Mouse (Mus musculus): Measurements from ENCODE around the gene Ncoa7. TPM values are rescaled to one million over a fixed set of nuclear protein-coding genes. Genes with fewer than 3 reads are reported as not detected.
"Not testable (repeated sequence)": the region's sequence is repeated elsewhere in the genome, so short reads cannot be mapped to it uniquely, and the experiment has no call there.

Gene Ncoa7
- polyA plus RNA-seq, 1 experiment from 2014 or later = 11.2 TPM

DNA sequence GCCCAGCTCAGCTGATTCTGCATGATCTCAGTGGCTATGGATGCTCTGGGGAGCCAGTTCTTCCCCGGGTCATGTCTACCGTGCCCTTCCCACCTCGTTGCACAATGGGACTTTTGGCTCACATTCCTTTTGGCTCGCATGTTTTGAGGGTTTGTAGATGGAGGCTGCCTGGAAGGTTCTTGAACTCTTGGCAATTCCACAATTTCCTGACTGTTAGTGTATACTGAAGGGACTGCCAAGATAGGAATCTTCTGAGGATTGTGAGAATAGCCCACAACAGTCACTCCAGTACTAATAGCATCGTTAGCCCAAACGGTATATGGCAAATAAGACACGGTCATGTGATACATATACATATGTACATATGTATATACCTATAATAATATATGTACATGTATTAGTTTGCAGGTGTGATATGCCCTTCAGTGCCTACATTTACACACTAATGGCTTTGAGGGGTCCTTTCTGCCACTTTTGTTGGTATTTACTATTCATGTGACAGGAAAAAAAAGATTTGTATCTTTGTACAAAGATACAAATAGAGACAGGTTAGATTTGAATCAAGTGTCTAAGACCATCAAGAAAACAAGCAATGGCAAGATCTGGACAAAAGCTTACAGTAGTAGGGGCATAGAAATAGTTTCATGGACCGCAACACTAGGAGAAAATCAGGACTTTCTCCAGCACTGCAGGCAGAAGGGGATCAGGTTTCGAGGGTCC lies 7.3 kb upstream of the Ncoa7 start:
- no peaks in the 10 kb centered on the region for H3K9me3 ChIP-seq
- no peaks in the 10 kb centered on the region for H3K36me3 ChIP-seq
- peak overlapping the region; percentile 22; the same call in 1 of the 2 replicates for H3K4me3 ChIP-seq
- H3K9ac ChIP-seq = no peak overlapping the region
- peak; percentile 65 for ATAC-seq (ENCODE audit: low FRiP score, low read depth)
- 43% methylated on average over 9 of the region's 9 CpGs for WGBS
- no peaks in the 10 kb centered on the region for H3K4me1 ChIP-seq
- H3K27ac ChIP-seq = no peak overlapping the region
- H3K27me3 ChIP-seq (replicated peaks) = no peaks in the 10 kb centered on the region
- peak overlapping the region; percentile 47 for H3K4me2 ChIP-seq (replicated peaks)

- Histone ChIP-seq H3K27me3 (replicated peaks) (no peaks in the 10 kb centered on the region), H3K9me3 (no peaks in the 10 kb centered on the region), H3K4me3 (peak overlapping the region; percentile 76), H3K36me3 (no peaks in the 10 kb centered on the region), H3K27ac (peak overlapping the region; percentile 81), H3K4me1 (no peaks in the 10 kb centered on the region), H3K4me2 (replicated peaks) (peak overlapping the region; percentile 62), H3K9ac (peak overlapping the region; percentile 88)
- peak; percentile 7; the same call in 1 of the 2 replicates for ATAC-seq (ENCODE audit: low FRiP score, low read depth)
- WGBS = 37% methylated on average over 7 of the region's 7 CpGs
Measured at GRCm38 (mm10) chr10:30803587-30804253, 594 bp upstream of the Ncoa7 start.

GRCm38 (mm10) chr10:30802033-30802432 lies 1.1 kb downstream of the Ncoa7 start:
- peak overlapping the region; percentile 88; the same call in 1 of the 2 replicates for H3K9ac ChIP-seq
- no peaks in the 10 kb centered on the region for H3K4me1 ChIP-seq
- ATAC-seq (ENCODE audit: low FRiP score, low read depth) = peak; percentile 26; the same call in 1 of the 2 replicates
- H3K4me2 ChIP-seq (replicated peaks) = peak overlapping the region; percentile 62
- peak overlapping the region; percentile 76 for H3K4me3 ChIP-seq
- H3K9me3 ChIP-seq = no peaks in the 10 kb centered on the region
- WGBS = 7% methylated on average over 8 of the region's 8 CpGs
- no peaks in the 10 kb centered on the region for H3K27me3 ChIP-seq (replicated peaks)
- no peaks in the 10 kb centered on the region for H3K36me3 ChIP-seq
- H3K27ac ChIP-seq = no peak overlapping the region; the same call in 1 of the 2 replicates

- Histone ChIP-seq H3K9ac (no peak overlapping the region), H3K27ac (no peak overlapping the region), H3K4me1 (no peaks in the 10 kb centered on the region), H3K36me3 (no peaks in the 10 kb centered on the region), H3K4me3 (no peak overlapping the region), H3K27me3 (replicated peaks) (no peaks in the 10 kb centered on the region), H3K4me2 (replicated peaks) (no peak overlapping the region), H3K9me3 (no peaks in the 10 kb centered on the region)
- WGBS = 93% methylated on average over 2 of the region's 2 CpGs
- no peak for ATAC-seq (ENCODE audit: low FRiP score, low read depth)
Measured at GRCm38 (mm10) chr10:30799713-30800450, 3.2 kb downstream of the Ncoa7 start.

GRCm38 (mm10) chr10:30796469-30797261 lies 6.5 kb downstream of the Ncoa7 start:
- H3K9ac ChIP-seq = no peak overlapping the region
- no peaks in the 10 kb centered on the region for H3K27me3 ChIP-seq (replicated peaks)
- ATAC-seq (ENCODE audit: low FRiP score, low read depth) = no peak
- H3K4me2 ChIP-seq (replicated peaks) = no peak overlapping the region
- H3K36me3 ChIP-seq = no peaks in the 10 kb centered on the region
- 88% methylated on average over 5 of the region's 5 CpGs for WGBS
- H3K27ac ChIP-seq = no peak overlapping the region
- no peak overlapping the region for H3K4me3 ChIP-seq
- H3K9me3 ChIP-seq = no peaks in the 10 kb centered on the region
- no peaks in the 10 kb centered on the region for H3K4me1 ChIP-seq

DNA sequence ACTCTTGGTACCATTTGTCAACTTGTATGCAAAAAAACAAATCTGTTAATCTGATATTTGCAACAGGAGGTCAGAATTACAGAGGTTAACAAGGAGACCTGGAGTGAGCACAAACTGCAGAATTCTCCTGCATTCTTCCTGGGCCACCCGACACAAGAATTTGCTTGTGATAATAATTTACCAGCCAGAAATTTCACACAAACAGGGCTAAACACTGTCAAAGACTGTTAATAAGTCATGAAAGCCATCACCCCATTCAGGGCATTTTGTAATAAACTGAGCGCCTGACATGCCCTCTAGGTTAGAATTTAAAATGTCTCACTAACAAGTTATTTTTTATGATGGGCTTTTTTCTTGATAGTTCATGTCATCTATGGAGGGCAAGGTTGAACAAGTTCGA lies 12.1 kb downstream of the Ncoa7 start:
- no peaks in the 10 kb centered on the region for H3K27me3 ChIP-seq (replicated peaks)

DNA sequence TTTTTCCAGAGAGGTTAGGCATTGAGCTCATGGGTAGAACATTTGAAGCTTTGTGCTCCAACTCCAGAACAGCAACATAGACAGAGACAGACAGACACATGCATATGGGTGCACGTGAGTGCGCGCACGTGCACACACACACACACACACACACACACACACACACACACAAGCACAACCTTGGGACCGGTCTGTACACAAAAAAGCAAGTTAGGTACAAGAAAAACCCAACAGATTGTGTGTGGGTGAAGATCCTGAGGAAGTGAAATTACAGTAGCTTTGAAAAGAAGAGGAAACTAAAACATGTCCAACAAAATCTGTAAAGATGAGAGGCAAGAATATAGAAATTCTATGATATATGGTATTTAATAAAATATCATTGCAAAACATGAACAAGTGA lies 13.6 kb downstream of the Ncoa7 start:
- H3K27me3 ChIP-seq (replicated peaks) = no peaks in the 10 kb centered on the region
- no peak for ATAC-seq (ENCODE audit: low FRiP score, low read depth)
- 92% methylated on average over 5 of the region's 5 CpGs for WGBS

More for the DNA sequence above, 12.1 kb downstream of the Ncoa7 start:
- ATAC-seq (ENCODE audit: low FRiP score, low read depth) = no peak
- Histone ChIP-seq H3K4me3 (no peak overlapping the region), H3K4me2 (replicated peaks) (no peak overlapping the region), H3K36me3 (no peaks in the 10 kb centered on the region), H3K9me3 (no peaks in the 10 kb centered on the region), H3K9ac (no peak overlapping the region), H3K4me1 (no peaks in the 10 kb centered on the region), H3K27ac (no peak overlapping the region)
- WGBS = 93% methylated on average over 3 of the region's 3 CpGs

DNA sequence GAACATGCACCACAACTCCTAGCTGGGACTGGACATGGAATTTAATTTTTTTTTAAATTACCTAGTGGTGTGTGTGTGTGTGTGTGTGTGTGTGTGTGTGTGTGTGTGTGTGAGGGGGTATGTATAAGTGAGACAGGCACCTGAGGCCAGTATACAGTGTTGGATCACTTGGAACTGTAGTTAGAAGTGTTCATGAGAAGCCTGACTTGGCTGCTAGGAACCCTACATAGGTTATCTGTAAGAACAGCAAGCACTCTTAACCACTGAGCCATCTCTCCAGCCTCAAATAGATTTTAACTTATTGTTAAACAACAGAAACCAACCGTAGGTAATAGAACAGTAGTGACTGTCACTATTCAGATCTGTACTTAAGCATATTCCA lies 14.8 kb downstream of the Ncoa7 start:
- 93% methylated on average over 1 of the region's 1 CpGs for whole genome bisulfite sequencing
- ATAC-seq (ENCODE audit: low FRiP score, low read depth) = no peak
- no peaks in the 10 kb centered on the region for H3K27me3 ChIP-seq (replicated peaks)
- H3K9ac ChIP-seq = no peak overlapping the region
- no peak overlapping the region for H3K4me3 ChIP-seq
- no peak overlapping the region for H3K4me2 ChIP-seq (replicated peaks)
- H3K9me3 ChIP-seq = no peaks in the 10 kb centered on the region
- H3K36me3 ChIP-seq = no peaks in the 10 kb centered on the region
- no peak overlapping the region for H3K27ac ChIP-seq
- no peaks in the 10 kb centered on the region for H3K4me1 ChIP-seq

More for the DNA sequence above, 13.6 kb downstream of the Ncoa7 start:
- H3K36me3 ChIP-seq = no peaks in the 10 kb centered on the region
- no peak overlapping the region for H3K9ac ChIP-seq
- H3K9me3 ChIP-seq = no peaks in the 10 kb centered on the region
- no peak overlapping the region for H3K4me3 ChIP-seq
- H3K4me1 ChIP-seq = no peaks in the 10 kb centered on the region
- no peak overlapping the region for H3K27ac ChIP-seq
- H3K4me2 ChIP-seq (replicated peaks) = no peak overlapping the region

DNA sequence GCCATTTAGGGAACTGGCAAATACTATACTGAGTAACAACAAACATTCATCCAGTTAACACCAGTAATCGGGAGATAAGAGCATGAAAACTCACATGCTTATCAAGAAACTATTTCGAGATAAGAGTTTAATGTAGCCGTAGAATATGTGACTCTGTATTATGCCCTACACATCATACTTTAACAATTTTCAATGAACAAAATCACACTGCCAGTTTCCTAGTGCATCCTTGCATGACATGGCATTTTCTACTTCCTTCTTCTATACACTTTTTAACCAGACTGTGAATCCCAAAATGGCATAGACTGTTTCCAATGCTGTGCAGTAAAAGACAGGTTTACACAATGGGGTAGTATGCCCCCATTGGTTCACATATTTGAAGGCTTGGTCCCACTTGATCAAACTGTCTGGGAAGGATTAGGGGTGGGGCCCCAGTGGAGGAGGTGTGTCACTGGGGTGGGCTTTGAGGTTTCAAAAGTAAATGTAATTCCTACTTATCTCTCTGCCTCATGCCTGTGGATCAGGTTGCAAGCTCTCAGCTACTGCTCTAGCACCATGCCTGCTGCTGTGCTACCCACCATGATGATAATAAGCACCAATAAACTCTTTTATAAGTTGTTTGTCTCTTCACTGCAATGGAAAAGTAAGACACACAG lies 15.3 kb downstream of the Ncoa7 start:
- H3K4me1 ChIP-seq = no peaks in the 10 kb centered on the region
- no peak for ATAC-seq (ENCODE audit: low FRiP score, low read depth)
- no peaks in the 10 kb centered on the region for H3K9me3 ChIP-seq
- no peak overlapping the region for H3K9ac ChIP-seq
- no peaks in the 10 kb centered on the region for H3K27me3 ChIP-seq (replicated peaks)
- no peak overlapping the region for H3K27ac ChIP-seq
- 94% methylated on average over 3 of the region's 3 CpGs for WGBS
- no peak overlapping the region for H3K4me3 ChIP-seq
- no peak overlapping the region for H3K4me2 ChIP-seq (replicated peaks)
- H3K36me3 ChIP-seq = no peaks in the 10 kb centered on the region

- no peaks in the 10 kb centered on the region for H3K36me3 ChIP-seq
- no peak for ATAC-seq (ENCODE audit: low FRiP score, low read depth)
Measured at GRCm38 (mm10) chr10:30786103-30786754, 16.9 kb downstream of the Ncoa7 start.

DNA sequence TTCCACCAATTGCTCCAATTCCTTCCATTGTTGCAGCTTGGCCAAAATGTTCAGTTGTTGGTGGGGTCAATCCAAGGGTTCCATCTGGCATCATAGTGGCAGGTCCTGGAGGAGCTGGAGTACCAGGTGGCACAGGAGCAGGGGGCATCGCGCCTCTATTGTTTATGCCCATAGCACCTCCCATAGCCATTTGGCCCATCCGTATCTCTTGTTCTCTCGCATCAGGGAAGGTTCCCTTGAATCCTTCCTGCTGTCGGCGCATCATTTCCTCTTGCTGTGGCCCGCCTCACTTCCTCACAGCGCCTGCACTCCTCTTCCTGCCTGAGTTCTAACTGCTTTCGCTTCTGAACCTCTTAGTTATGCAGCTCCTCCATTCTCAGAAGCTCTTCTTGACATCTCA lies 22.2 kb downstream of the Ncoa7 start:
- ATAC-seq (ENCODE audit: low FRiP score, low read depth); H3K27me3 ChIP-seq (replicated peaks); H3K9me3 ChIP-seq; H3K36me3 ChIP-seq; H3K4me1 ChIP-seq; H3K4me3 ChIP-seq; H3K27ac ChIP-seq; H3K4me2 ChIP-seq (replicated peaks); H3K9ac ChIP-seq: not testable (repeated sequence)
- 93% methylated on average over 9 of the region's 9 CpGs for WGBS

More at GRCm38 (mm10) chr10:30786103-30786754, 16.9 kb downstream of the Ncoa7 start:
- no peak overlapping the region for H3K4me2 ChIP-seq (replicated peaks)
- H3K27me3 ChIP-seq (replicated peaks) = no peaks in the 10 kb centered on the region
- H3K9ac ChIP-seq = no peak overlapping the region
- no peaks in the 10 kb centered on the region for H3K9me3 ChIP-seq
- whole genome bisulfite sequencing = 92% methylated on average over 5 of the region's 5 CpGs
- no peak overlapping the region for H3K4me3 ChIP-seq
- H3K27ac ChIP-seq = no peak overlapping the region
- no peaks in the 10 kb centered on the region for H3K4me1 ChIP-seq

Data from neural tube, embryonic 12.5 days (tissue).